Mouse (Mus musculus): ENCODE results near the gene Tmem176b.

- TF ChIP-seq GATA1 (IDR thresholded peaks at IDR 0.05; ENCODE audit: borderline replicate concordance, low read length) (no peak), FLI1 (IDR thresholded peaks at IDR 0.05; ENCODE audit: low read length) (no peak)
Observed at GRCm38 (mm10) chr6:48869774-48870173, 28.5 kb upstream of the Tmem176b start.

Measured in megakaryocyte, embryonic 14.5 days (primary cell).